Mouse (Mus musculus) embryonic fibroblast, embryonic 13.5 days (primary cell): ENCODE data around the gene Lgals2. TPM values are rescaled to one million over a fixed set of nuclear protein-coding genes. Genes with fewer than 3 reads are reported as not detected.

ENCODE experiments used
- H3K27ac ChIP-seq: 2 replicates; pipeline ENCODE4 v1.5.1; 2012; ENCODE audit warnings: low read length, control low read depth, inconsistent platforms; ENCODE audit not compliant: insufficient read depth
- H3K4me1 ChIP-seq: 2 replicates; pipeline ENCODE4 v1.6.1; 2011; ENCODE audit warnings: low read length; ENCODE audit not compliant: control insufficient read depth, insufficient read depth
- H3K4me3 ChIP-seq: 2 replicates; pipeline ENCODE4 v1.5.1; 2011; ENCODE audit warnings: mild to moderate bottlenecking, control low read depth, low read length; ENCODE audit not compliant: insufficient read depth
- CTCF ChIP-seq: IDR thresholded peaks from 2 replicates; pipeline ENCODE4 v1.5.1; 2011; ENCODE audit warnings: mild to moderate bottlenecking, control low read depth, low read length, moderate library complexity, borderline replicate concordance; ENCODE audit not compliant: insufficient read depth
- POLR2A ChIP-seq: IDR thresholded peaks from 2 replicates; pipeline ENCODE4 v1.6.1; 2011; ENCODE audit warnings: low read depth, mild to moderate bottlenecking, control low read depth, low read length, moderate library complexity
- polyA plus RNA-seq: library from polyadenylated mRNA; stranded (reverse); fragments of >200 nt; gene quantifications from 2 replicates; pipeline ENCODE4 v1.2.4, GENCODE M21; 2011; ENCODE audit warnings: low read depth; ENCODE audit not compliant: missing spikeins, insufficient read length

The Lgals2 gene
- polyA plus RNA-seq, 1 experiment: not detected

GRCm38 (mm10) chr15:78836086-78836621 lies 19.2 kb downstream of the Lgals2 start:
- Histone ChIP-seq H3K4me3 (no peak overlapping the region), H3K27ac (peak overlapping the region; percentile 60), H3K4me1 (peaks cover 11% of the 10 kb centered on the region)
- TF ChIP-seq POLR2A (no peak), CTCF (no peak)

- Histone ChIP-seq H3K27ac (peak overlapping the region; percentile 60), H3K4me1 (peaks cover 11% of the 10 kb centered on the region), H3K4me3 (no peak overlapping the region)
- TF ChIP-seq CTCF: no peak
- TF ChIP-seq POLR2A: no peak
Observed at GRCm38 (mm10) chr15:78835200-78836085, 19.9 kb downstream of the Lgals2 start.

GRCm38 (mm10) chr15:78834233-78835005 lies 20.9 kb downstream of the Lgals2 start:
- Histone ChIP-seq H3K27ac (peak overlapping the region; percentile 74), H3K4me3 (no peak overlapping the region), H3K4me1 (peaks cover 11% of the 10 kb centered on the region)
- TF ChIP-seq CTCF (no peak), POLR2A (no peak)

GRCm38 (mm10) chr15:78833582-78833981 lies 21.7 kb downstream of the Lgals2 start:
- TF ChIP-seq POLR2A (no peak), CTCF (no peak)
- peaks cover 11% of the 10 kb centered on the region for H3K4me1 ChIP-seq

DNA sequence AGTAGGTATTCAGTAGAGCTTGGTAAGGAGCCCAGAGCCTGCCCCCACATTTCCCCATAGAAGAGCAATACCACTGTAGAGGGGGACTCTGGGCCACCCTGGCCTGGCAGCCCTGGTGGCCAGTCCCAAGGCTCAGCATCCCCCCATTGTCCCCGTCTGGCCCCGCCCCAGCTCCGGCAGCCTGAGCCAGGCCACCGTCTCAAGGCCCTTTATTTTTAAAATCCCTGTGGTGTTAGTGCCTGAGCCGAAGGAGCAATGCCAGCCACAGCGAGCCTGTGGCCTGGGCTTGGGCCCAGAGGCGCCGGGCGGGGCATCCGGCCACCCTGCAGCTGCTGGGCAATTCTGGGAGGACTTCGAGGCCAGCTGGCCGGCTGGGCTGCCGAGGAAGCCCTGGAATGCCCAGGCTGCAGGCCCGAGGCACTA lies 22.6 kb downstream of the Lgals2 start:
- Histone ChIP-seq H3K27ac (peak overlapping the region; percentile 74), H3K4me1 (peaks cover 11% of the 10 kb centered on the region), H3K4me3 (no peak overlapping the region)
- TF ChIP-seq POLR2A: no peak
- no peak for TF ChIP-seq CTCF

More at GRCm38 (mm10) chr15:78833582-78833981, 21.7 kb downstream of the Lgals2 start:
- Histone ChIP-seq H3K27ac (peak overlapping the region; percentile 74), H3K4me3 (no peak overlapping the region)

GRCm38 (mm10) chr15:78831720-78832657 lies 23.3 kb downstream of the Lgals2 start:
- Histone ChIP-seq H3K4me3 (no peak overlapping the region), H3K27ac (no peak overlapping the region), H3K4me1 (peaks cover 11% of the 10 kb centered on the region)
- TF ChIP-seq POLR2A (no peak), CTCF (no peak)

GRCm38 (mm10) chr15:78830742-78831719 lies 24.3 kb downstream of the Lgals2 start:
- Histone ChIP-seq H3K4me3 (no peak overlapping the region), H3K27ac (no peak overlapping the region), H3K4me1 (peaks cover 6% of the 10 kb centered on the region)
- TF ChIP-seq CTCF (no peak), POLR2A (no peak)

DNA sequence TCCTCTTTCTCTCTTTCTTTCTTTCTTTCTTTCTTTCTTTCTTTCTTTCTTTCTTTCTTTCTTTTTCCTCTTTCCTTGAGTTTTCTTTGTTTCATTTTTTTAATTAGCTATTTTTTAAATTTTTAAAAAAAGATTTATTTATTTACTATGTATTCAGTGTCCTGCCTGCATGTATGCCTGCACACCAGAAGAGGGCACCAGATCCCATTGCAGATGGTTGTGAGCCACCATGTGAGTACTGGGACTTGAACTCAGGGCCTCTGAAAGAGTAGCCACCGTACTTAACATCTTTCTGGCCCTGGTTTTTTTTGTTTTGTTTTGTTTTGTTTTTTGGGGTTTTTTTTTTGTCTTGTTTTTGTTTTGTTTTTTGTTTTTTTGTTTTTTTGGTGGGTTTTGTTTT lies 25.7 kb downstream of the Lgals2 start:
- peak; percentile 24; the same call in 1 of the 2 replicates for TF ChIP-seq CTCF
- TF ChIP-seq POLR2A: no peak
- no peak overlapping the region for H3K27ac ChIP-seq
- no peaks in the 10 kb centered on the region for H3K4me1 ChIP-seq
- H3K4me3 ChIP-seq: no peak overlapping the region
